Mouse (Mus musculus): ENCODE data around the gene Ccdc124. TPM values are rescaled to one million over a fixed set of nuclear protein-coding genes. Genes with fewer than 3 reads are reported as not detected.
"Not testable (repeated sequence)": the region's sequence is repeated elsewhere in the genome, so short reads cannot be mapped to it uniquely, and the experiment has no call there.

Ccdc124 gene
- polyA plus RNA-seq, 1 experiment, result 111 TPM

DNA sequence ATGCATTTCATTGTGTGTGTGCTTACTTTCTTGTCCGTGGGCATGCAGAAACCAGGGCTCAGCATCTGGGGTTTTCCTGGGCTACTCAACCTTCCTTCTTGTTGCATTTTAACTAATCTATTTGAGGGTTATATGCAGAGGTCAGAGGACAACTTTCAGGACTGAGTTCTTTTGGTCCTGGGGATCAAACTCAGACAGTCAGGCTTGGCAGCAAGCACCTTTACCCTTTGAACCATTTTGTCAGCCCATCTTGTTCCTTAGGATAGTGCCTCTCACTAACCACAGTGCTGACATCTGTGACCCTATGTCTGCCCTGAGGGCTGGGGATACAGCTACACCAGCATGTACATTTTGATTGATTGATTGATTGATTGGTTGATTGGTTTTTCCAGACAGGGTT, 45.9 kb downstream of the Ccdc124 start:
- DNase-seq (ENCODE audit: low read depth), result no peak
- TF ChIP-seq CTCF (IDR thresholded peaks at IDR 0.05; ENCODE audit: borderline replicate concordance, extremely low read depth, insufficient read depth, insufficient read length), result no peak
- no peak for TF ChIP-seq POLR2A (IDR thresholded peaks at IDR 0.05; ENCODE audit: borderline replicate concordance, extremely low read depth, insufficient read depth, insufficient read length, poor library complexity, severe bottlenecking)

- TF ChIP-seq POLR2A (IDR thresholded peaks at IDR 0.05; ENCODE audit: borderline replicate concordance, extremely low read depth, insufficient read depth, insufficient read length, poor library complexity, severe bottlenecking) (no peak), CTCF (IDR thresholded peaks at IDR 0.05; ENCODE audit: borderline replicate concordance, extremely low read depth, insufficient read depth, insufficient read length) (no peak; the same call in 1 of the 2 replicates)
- no peak for DNase-seq (ENCODE audit: low read depth)
Observed at GRCm38 (mm10) chr8:70827010-70827409, 46.7 kb downstream of the Ccdc124 start.

DNA sequence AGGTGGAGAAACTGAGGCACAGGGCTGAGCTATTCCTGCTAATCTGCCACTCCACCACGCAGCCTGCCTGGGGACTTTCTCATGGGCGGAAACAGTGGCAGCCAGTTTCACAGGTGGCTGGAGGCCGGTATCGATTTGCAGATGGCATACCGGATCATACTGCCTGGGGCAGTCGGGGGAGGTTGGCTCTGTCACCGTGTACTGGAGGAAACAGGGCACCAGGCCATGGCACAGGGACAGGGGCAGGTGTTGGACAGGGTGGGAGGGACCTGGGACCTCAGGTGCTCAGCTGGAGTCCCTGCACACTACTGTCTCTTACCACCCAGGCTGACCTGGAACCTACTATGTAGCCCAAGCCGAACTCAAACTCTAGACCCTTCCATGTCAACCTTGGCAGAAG, 47.9 kb downstream of the Ccdc124 start:
- no peak for DNase-seq (ENCODE audit: low read depth)
- no peak for TF ChIP-seq POLR2A (IDR thresholded peaks at IDR 0.05; ENCODE audit: borderline replicate concordance, extremely low read depth, insufficient read depth, insufficient read length, poor library complexity, severe bottlenecking)
- no peak for TF ChIP-seq CTCF (IDR thresholded peaks at IDR 0.05; ENCODE audit: borderline replicate concordance, extremely low read depth, insufficient read depth, insufficient read length)

- TF ChIP-seq POLR2A (IDR thresholded peaks at IDR 0.05; ENCODE audit: borderline replicate concordance, extremely low read depth, insufficient read depth, insufficient read length, poor library complexity, severe bottlenecking) (no peak), CTCF (IDR thresholded peaks at IDR 0.05; ENCODE audit: borderline replicate concordance, extremely low read depth, insufficient read depth, insufficient read length) (no peak)
- no peak for DNase-seq (ENCODE audit: low read depth)
Observed at GRCm38 (mm10) chr8:70823802-70824201, 49.9 kb downstream of the Ccdc124 start.

GRCm38 (mm10) chr8:70822594-70822993, 51.1 kb downstream of the Ccdc124 start:
- not testable (repeated sequence) for DNase-seq (ENCODE audit: low read depth)

DNA sequence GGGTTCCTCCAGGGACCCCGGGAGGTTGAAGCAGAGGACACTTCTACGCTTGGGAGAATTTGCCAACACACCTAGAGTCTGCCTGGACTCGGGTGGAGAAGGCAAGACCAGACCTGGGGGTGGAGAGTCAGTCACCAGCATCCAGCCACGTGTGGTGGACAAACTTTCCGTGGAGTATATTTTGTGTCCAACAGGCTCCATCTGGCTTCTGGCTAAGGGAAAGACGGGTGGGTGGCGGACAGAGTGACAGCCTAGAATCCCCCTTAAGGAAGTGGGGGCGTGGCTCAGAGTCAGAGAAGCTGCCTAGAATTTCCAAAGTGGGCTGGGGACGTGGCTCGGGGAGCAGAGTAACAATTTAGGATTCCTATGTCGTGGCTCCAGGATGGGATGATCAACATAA, 51.7 kb downstream of the Ccdc124 start:
- TF ChIP-seq POLR2A (IDR thresholded peaks at IDR 0.05; ENCODE audit: borderline replicate concordance, extremely low read depth, insufficient read depth, insufficient read length, poor library complexity, severe bottlenecking) (no peak), CTCF (IDR thresholded peaks at IDR 0.05; ENCODE audit: borderline replicate concordance, extremely low read depth, insufficient read depth, insufficient read length) (no peak)
- DNase-seq (ENCODE audit: low read depth), result no peak

GRCm38 (mm10) chr8:70821399-70821962, 52.3 kb downstream of the Ccdc124 start:
- peak; percentile 70 for DNase-seq (ENCODE audit: low read depth)
- TF ChIP-seq CTCF (IDR thresholded peaks at IDR 0.05; ENCODE audit: borderline replicate concordance, extremely low read depth, insufficient read depth, insufficient read length), result peak; percentile 98
- TF ChIP-seq POLR2A (IDR thresholded peaks at IDR 0.05; ENCODE audit: borderline replicate concordance, extremely low read depth, insufficient read depth, insufficient read length, poor library complexity, severe bottlenecking), result no peak

- TF ChIP-seq POLR2A (IDR thresholded peaks at IDR 0.05; ENCODE audit: borderline replicate concordance, extremely low read depth, insufficient read depth, insufficient read length, poor library complexity, severe bottlenecking) (no peak), CTCF (IDR thresholded peaks at IDR 0.05; ENCODE audit: borderline replicate concordance, extremely low read depth, insufficient read depth, insufficient read length) (no peak)
Observed at GRCm38 (mm10) chr8:70820101-70820935, 53.4 kb downstream of the Ccdc124 start.

More at GRCm38 (mm10) chr8:70820101-70820935, 53.4 kb downstream of the Ccdc124 start:
- DNase-seq (ENCODE audit: low read depth), result peak; percentile 74

Other genes starting within 250 kb of the Ccdc124 start
- 0.23 and 0.26 TPM in 2 replicates for gene Gdf15, start 241.5 kb downstream of the Ccdc124 start, polyA plus RNA-seq (2012; rRNA removed)
- 80.8 and 83.7 TPM in 2 replicates for gene Pgpep1, start 213.5 kb downstream of the Ccdc124 start, polyA plus RNA-seq (2012; rRNA removed)
- gene Lsm4, start 200.7 kb downstream of the Ccdc124 start, polyA plus RNA-seq (2012; rRNA removed), result 159 and 208 TPM in 2 replicates
- gene Jund, start 175.0 kb downstream of the Ccdc124 start, polyA plus RNA-seq (2012; rRNA removed), result 281 and 291 TPM in 2 replicates
- gene Iqcn, start 170.5 kb downstream of the Ccdc124 start, polyA plus RNA-seq (2012; rRNA removed), result 0.10 and 0.23 TPM in 2 replicates
- not detected in 2 replicates for gene Gm3336, start 155.4 kb downstream of the Ccdc124 start, polyA plus RNA-seq (2012; rRNA removed)
- 0.40 and 0.58 TPM in 2 replicates for gene Pde4c, start 150.2 kb downstream of the Ccdc124 start, polyA plus RNA-seq (2012; rRNA removed)
- 468 and 475 TPM in 2 replicates for gene Rab3a, start 119.3 kb downstream of the Ccdc124 start, polyA plus RNA-seq (2012; rRNA removed)
- 29.1 and 45.0 TPM in 2 replicates for gene Mpv17l2, start 113.0 kb downstream of the Ccdc124 start, polyA plus RNA-seq (2012; rRNA removed)
- 150 and 161 TPM in 2 replicates for gene Pik3r2, start 97.2 kb downstream of the Ccdc124 start, polyA plus RNA-seq (2012; rRNA removed)
- 45.2 and 48.3 TPM in 2 replicates for gene Mast3, start 68.9 kb downstream of the Ccdc124 start, polyA plus RNA-seq (2012; rRNA removed)
- 0.11 and 0.14 TPM in 2 replicates for gene Il12rb1, start 65.5 kb downstream of the Ccdc124 start, polyA plus RNA-seq (2012; rRNA removed)
- 27.2 and 38.6 TPM in 2 replicates for gene Arrdc2, start 34.2 kb downstream of the Ccdc124 start, polyA plus RNA-seq (2012; rRNA removed)
- gene Kcnn1, start 10.7 kb downstream of the Ccdc124 start, polyA plus RNA-seq (2012; rRNA removed), result 37.8 and 38.4 TPM in 2 replicates
- 1.2 and 1.3 TPM in 2 replicates for gene Slc5a5, start 18.8 kb upstream of the Ccdc124 start, polyA plus RNA-seq (2012; rRNA removed)
- 3,092 and 4,066 TPM in 2 replicates for gene Rpl18a, start 23.5 kb upstream of the Ccdc124 start, polyA plus RNA-seq (2012; rRNA removed)
- 76.8 and 80.6 TPM in 2 replicates for gene Map1s, start 32.0 kb upstream of the Ccdc124 start, polyA plus RNA-seq (2012; rRNA removed)